Mouse (Mus musculus) heart, adult 2 months (tissue): Measurements from ENCODE around the gene Kcnj1.

Source experiments
- CTCF ChIP-seq: fragments of 200-600 bp; IDR thresholded peaks from 2 replicates; pipeline ENCODE4 v1.8.1; 2022; ENCODE audit warnings: antibody characterized with exemption, mild to moderate bottlenecking, moderate library complexity
- EP300 ChIP-seq: fragments of 200-500 bp; IDR thresholded peaks from 2 replicates; pipeline ENCODE4 v1.6.1; 2011; ENCODE audit warnings: low read depth, low read length, control low read depth; ENCODE audit not compliant: insufficient read depth
- POLR2A ChIP-seq: fragments of 200-500 bp; IDR thresholded peaks from 2 replicates; pipeline ENCODE4 v1.6.1; 2011; ENCODE audit warnings: mild to moderate bottlenecking, low read depth, low read length, control low read depth; ENCODE audit not compliant: insufficient read depth

- no peak for TF ChIP-seq POLR2A
- no peak for TF ChIP-seq EP300
- TF ChIP-seq CTCF: no peak
Observed at GRCm38 (mm10) chr9:32444453-32445201, 72.3 kb downstream of the Kcnj1 start.
